Mouse (Mus musculus) C2C12 (cell line): Measurements from ENCODE around the gene Ddx54.

Experiments used
- CEBPB ChIP-seq: IDR thresholded peaks from one replicate; pipeline ENCODE4 v1.6.1; 2011; ENCODE audit warnings: low read depth, mild to moderate bottlenecking, control low read depth, moderate library complexity
- CTCF ChIP-seq: IDR thresholded peaks from one replicate; pipeline ENCODE4 v1.5.1; 2011; ENCODE audit not compliant: control insufficient read depth, insufficient read depth, insufficient read length
- FOSL1 ChIP-seq: IDR thresholded peaks from one replicate; pipeline ENCODE4 v1.8.0; 2011; ENCODE audit warnings: mild to moderate bottlenecking, low read length; ENCODE audit not compliant: poor library complexity, insufficient read depth, severe bottlenecking
- MAX ChIP-seq: IDR thresholded peaks from one replicate; pipeline ENCODE4 v1.6.1; 2011; ENCODE audit warnings: mild to moderate bottlenecking, control low read depth
- MYOD1 ChIP-seq: IDR thresholded peaks from one replicate; pipeline ENCODE4 v1.6.1; 2011; ENCODE audit warnings: low read depth; ENCODE audit not compliant: control insufficient read depth, insufficient read length
- MYOG ChIP-seq: IDR thresholded peaks from one replicate; pipeline ENCODE4 v1.6.1; 2011; ENCODE audit not compliant: control insufficient read depth, insufficient read length; ENCODE audit errors: extremely low read depth
- USF1 ChIP-seq: IDR thresholded peaks from one replicate; pipeline ENCODE4 v1.6.1; 2011; ENCODE audit warnings: low read depth, mild to moderate bottlenecking, control low read depth, moderate library complexity

GRCm38 (mm10) chr5:120566101-120566500 lies 46.4 kb upstream of the Ddx54 start:
- TF ChIP-seq CEBPB: no peak
- TF ChIP-seq CTCF: no peak
- no peak for TF ChIP-seq MAX
- no peak for TF ChIP-seq USF1
- TF ChIP-seq MYOD1: no peak
- no peak for TF ChIP-seq MYOG
- TF ChIP-seq FOSL1: no peak
